Mouse (Mus musculus) kidney, adult 9 months (tissue): ENCODE measurements around the gene Srgap3.

Experiments used
- DNase-seq: peaks from one replicate; pipeline ENCODE4 v3.0.0; 2022

The Srgap3 gene

DNA sequence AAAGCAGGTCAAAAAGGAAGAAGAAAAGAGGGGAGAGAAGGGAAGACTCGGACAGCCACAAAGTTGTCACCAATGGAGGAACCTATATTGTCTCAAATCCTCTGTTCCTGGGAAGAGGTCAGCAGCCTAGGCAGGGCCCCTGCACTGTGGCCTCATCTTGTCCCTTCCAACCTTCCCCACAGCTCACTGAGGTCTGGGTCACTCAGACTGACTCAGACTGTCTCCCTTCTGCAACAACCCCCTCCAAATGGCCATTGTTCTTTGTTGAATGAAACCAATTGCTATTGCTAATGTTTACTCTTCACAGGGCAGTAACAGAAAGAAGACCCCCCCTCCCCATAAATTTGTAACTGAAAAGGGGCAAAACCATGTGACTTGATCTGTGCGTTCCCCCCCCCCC lies 2.2 kb upstream of the Srgap3 start:
- DNase-seq, result no peak

DNA sequence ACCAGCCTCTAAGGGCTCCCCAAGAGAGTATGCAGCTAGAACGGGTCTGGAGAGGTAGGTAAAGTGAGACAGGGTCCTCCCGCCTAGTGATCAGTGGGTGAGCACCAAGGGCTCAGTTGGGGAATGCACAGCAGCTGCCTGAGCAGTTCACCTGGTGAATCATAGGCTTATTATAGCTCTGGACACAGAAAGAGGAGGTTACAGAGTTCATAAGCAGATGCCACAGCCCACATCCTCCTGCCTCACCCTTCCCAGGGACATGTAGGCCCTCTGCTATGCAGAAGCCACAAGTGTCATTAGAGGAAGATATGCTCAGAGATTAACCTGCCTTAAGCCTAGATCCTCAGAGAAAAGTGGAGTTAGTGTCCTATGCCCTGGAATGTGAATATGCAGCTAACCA lies 1.4 kb upstream of the Srgap3 start:
- no peak for DNase-seq

DNA sequence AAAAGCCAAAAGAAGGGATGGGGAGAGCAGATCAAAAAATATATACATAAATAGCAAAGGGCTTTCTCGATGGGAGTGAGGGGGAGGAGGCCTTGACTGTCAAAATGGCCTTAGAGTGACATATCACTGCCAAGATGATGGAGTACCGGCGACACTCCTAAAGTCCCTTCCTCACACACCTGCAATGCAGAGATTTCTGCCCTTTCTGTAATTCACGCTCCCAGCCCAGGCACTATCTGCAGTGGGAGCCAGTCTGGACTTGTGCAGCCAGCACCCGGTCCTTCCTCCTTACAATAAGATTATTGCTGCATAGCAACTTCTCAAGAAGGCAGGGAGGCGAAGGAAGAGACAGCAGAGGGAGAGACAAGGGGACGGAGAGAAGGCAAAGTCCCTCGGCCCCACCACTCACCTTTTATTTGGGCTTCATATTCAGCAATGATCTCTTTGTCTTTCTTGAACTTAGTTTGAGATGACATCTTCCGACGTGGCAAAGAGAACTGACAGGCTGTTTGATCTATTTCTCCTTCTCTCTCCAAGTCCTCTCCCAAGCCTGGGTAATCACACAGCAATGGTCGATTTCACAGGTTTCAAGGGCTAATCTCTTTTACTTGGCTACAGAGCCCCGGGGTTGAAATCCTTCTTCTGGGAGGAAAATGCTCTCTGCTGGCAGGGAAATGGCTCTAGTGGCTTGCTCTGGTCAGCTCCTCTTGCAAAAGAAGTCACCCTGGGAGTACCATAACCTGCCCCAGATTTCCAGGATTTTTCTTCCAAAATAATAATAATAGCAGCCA lies 850 bp downstream of the Srgap3 start:
- DNase-seq, result peak; percentile 14

DNA sequence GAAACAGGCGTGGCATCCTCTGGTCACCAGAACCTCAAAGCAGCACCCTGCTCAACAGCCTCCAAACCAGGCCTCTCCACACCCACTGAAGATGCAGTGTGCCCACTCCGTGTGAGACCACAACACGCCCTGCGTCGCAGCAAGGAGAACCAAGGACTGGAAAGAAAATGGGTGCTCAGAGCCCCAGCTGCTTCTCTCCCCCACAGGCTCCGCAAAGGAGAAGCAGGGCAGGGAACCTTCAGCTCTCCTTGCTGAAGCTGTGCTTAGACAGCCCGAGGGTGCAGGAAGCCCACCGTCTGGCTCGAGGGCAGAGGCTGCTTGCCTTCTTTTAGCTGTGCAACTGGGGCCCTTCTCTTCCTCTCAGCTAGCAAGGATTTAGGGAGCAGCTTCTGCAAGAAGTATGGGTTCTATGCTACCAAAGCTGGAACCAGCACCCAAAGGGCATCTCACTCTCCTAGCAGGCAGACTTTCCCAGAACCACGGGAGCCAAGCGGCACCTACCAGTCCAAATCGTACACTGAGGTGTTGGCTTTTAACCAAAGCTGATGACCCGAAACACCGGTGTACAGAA lies 1.8 kb downstream of the Srgap3 start:
- no peak for DNase-seq

DNA sequence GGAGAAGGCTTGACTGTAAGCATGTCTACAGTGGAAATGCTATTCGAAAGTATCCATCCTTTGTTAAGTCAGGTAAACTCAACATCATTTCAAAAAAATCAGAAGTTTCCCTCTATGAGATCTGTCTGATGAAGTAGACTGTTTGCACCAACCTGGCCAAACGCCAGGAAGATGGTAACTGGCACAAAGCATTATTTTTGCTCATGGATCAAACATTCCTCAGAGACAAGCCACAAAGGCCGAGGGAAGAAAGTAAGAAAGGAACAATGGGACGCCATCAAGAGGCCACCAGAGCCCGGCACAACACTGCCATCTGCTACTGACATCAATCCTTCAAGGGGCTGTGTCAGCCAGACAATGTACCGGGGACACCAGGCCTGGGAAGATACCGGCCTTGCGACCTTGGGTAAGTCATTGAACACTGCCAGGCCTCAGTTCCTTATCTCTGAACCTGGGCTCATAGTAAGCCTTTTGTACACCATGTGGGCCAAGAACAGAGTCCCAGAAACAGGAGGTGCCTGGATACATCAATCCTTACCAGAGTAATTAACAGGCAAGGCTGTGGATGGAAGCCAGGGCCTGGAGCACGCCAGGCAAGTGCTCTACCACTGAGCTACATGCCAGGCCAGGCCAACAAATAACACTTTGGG lies 3.3 kb downstream of the Srgap3 start:
- no peak for DNase-seq

- no peak for DNase-seq
Observed at GRCm38 (mm10) chr6:112939281-112939680, 7.8 kb downstream of the Srgap3 start.

DNA sequence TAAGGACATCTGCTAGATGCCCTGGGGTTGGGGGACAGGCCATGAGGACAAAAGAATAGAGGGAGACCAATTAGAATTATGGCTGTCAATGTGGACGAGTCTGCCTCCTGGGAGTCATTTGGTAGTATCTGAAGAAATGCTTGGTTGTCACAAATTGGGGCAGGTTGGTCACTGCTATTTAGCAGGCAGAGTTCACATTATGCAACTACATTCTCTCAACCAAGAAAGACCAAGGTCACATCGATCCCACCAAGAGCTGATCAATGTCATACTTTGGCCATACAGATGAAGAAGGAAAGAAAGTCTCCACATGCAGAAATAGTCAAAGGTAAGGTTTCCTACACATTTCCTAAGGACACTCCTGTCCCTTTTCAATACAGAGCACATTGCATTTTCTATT lies 9.3 kb downstream of the Srgap3 start:
- DNase-seq, result no peak

DNA sequence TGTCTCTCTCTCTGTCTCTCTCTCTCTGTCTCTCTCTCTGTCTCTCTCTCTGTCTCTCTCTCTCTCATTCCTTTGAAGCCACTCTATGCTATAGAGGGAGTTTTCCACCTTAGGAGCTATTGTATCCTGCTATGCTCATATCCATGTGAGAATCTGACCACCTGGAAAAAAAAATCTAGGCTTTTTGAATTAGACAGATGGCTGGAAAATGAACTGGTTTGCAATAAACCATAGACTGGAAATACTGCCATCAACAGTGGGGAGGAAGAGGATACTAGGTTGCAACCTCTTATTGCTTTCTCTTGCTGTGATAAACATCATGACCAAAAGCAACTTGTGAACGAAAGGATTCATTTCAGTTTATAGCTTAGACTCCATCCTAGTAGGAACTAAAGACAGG lies 12.6 kb downstream of the Srgap3 start:
- no peak for DNase-seq

GRCm38 (mm10) chr6:112932611-112933010 lies 14.5 kb downstream of the Srgap3 start:
- DNase-seq, result no peak

DNA sequence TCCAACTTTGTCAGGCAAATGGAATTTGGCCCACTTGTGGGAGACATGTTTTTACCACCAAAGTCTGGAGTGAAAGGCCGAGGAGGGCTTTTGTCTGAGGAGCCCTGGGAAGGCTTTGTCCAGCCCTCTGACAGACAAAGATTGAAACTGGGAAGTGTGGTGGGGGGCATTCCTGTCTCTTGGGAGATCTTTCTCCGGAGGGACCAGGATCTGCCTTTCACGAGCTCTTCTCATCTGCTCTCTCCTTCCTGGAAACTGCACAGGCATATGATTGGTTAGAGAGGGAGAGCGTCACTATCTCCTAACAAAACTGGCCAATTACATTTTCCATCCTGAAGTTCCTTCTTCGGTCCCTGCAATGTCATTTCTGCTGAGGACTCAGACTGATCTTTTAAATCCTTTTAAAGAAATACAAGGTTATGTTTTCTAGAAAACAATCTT lies 17.0 kb downstream of the Srgap3 start:
- no peak for DNase-seq

DNA sequence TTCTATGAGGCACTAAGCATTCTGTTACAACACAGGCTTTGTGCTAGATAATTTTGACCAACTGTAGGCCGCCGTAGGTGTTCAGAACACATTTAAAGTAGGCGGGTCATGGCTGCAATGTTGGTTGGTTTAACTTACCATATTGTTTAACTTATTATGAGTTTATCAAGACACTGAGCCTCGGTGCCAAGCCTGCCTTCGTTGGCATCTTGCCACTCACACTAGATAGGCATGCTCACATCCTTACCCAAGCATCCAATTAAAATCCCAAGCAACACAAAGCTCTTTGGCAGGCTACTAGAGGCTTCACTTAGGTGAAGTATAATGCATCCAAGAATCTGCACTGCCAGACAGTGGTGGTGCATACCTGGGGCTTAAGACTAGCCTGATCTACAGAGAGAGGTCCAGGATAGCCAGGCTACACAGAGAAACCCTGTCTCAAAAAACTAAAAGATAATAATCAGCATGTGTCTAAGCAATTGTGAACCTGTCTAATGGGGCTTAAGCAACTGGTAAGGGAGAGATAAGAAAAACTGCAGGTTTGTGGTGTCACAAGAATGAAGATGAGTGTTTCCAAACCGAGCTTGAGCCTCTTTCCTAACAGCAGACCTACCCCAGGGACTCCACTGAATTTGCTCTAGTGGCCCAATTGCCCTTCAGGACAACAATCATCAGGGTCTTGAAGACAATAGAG lies 17.6 kb downstream of the Srgap3 start:
- no peak for DNase-seq

GRCm38 (mm10) chr6:112928841-112929240 lies 18.2 kb downstream of the Srgap3 start:
- DNase-seq, result no peak

DNA sequence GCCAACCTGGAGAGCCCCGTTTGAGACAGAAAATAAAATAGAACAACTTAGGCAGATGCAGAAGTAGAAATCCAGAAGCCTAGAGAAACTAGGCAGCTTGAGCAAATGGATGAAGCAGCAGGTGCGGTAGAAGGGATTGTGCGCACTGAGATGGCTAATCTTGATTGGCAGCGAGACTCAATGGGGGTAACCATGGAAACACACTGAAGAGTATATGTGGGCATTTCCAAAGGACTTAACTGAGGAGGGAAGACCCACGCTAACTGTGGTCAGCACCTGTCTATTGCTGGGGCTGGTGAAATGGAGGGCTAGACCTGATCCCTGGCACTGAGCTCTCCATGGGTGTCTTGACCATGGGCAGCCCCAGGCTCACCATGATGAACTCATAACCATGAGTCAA lies 19.7 kb downstream of the Srgap3 start:
- DNase-seq, result no peak

DNA sequence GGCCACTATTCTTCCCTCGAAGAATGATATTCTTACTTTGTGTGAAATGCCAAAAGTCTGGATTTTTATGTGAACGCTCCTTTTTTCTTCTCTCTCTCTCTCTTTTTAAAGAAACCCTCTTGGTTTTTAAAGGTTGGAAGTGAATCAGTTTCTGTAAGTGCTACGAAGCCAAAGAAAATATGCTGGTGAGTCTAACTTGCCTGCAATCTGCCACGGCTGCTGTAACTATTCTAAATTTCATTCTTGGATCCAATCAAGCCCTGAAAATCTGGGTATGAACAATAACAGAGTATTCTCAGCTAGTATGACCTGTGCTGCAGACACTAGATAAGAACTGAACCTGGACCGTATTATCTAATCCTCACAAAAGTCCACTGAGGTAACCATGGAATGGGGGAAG lies 21.1 kb downstream of the Srgap3 start:
- no peak for DNase-seq

- DNase-seq, result no peak
Observed at GRCm38 (mm10) chr6:112925234-112925975, 21.7 kb downstream of the Srgap3 start.

DNA sequence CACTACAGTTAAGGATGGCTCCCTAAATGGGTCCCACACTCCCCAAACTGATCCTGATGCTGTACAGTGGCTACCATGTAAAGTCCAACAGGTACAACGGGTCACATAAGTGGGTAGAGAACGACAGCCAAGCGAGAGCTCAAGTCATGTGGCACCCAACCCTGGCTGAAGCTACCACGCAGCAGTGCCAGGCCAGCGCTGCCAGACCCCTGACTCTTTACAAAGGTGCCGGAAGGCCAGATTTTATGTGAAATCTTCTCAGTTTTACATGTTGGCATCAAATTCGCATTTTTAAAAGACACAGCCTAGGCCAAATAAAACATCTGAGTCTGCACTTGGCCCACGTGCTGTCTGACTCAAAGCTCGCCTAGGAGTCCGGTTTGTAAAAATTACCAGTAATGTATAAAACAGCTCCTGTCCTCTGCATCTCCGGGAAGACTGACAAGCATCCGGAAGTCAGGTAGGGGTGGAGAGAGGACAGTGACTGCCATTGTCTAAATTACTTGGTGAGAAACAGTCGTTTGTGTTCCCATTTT lies 22.4 kb downstream of the Srgap3 start:
- no peak for DNase-seq

- DNase-seq, result peak; percentile 15
Observed at GRCm38 (mm10) chr6:112920619-112921195, 26.4 kb downstream of the Srgap3 start.

DNA sequence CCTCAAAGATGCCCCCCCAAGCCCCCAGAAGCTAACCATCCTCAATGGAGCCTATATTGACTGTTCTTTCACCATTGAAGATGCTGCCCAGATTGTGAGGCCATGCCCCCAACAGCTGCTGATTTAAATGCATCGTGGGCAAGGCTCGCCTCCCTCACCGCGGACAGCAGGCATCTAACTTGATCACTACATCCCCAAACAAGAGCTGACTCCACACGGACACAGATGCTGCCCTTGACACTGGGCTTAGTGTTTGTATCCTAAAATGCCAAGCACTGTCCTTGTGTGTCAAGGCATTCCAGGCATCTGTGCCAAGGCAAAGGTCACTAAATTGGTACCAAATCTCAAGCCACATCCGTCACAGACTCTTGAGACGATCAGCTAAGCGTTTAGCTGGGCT lies 29.3 kb downstream of the Srgap3 start:
- DNase-seq, result no peak

DNA sequence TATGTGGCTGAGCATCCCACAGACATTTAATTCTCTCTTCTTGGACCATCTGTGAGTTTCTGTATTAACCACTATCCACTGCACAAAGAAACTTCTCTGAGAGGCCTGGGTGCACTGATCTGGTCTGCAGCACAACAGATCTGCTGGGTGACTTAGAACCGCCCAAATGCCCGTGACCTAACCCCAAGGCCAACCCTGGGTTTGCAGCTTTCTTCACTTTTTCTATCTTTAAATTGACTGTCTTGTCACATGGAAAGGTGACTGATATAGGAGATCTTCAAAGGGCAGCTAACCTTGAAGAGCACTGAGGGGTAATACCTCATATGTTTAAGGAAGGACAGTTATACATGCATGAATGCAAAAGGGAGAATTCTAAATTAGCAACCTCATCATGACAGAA lies 30.8 kb downstream of the Srgap3 start:
- no peak for DNase-seq

GRCm38 (mm10) chr6:112912552-112912951 lies 34.5 kb downstream of the Srgap3 start:
- DNase-seq, result no peak

- DNase-seq, result no peak
Observed at GRCm38 (mm10) chr6:112909711-112910110, 37.4 kb downstream of the Srgap3 start.

GRCm38 (mm10) chr6:112907887-112908584 lies 39.0 kb downstream of the Srgap3 start:
- DNase-seq, result no peak
